Mouse (Mus musculus) limb, embryonic 10.5 days (tissue): ENCODE data around the gene Tmem230. TPM values are rescaled to one million over a fixed set of nuclear protein-coding genes. Genes with fewer than 3 reads are reported as not detected.

ENCODE experiments used
- DNase-seq: peaks from one replicate; pipeline ENCODE4 v3.0.0-alpha.2; 2017; ENCODE audit warnings: low spot score
- H3K27ac ChIP-seq: fragments of 300-500 bp; sonication (generic); 2 replicates; pipeline ENCODE4 v1.5.1; 2016; ENCODE audit warnings: mild to moderate bottlenecking
- H3K27me3 ChIP-seq: fragments of 300-500 bp; sonication (generic); 2 replicates; pipeline ENCODE4 v1.6.1; 2016; ENCODE audit warnings: low read depth, mild to moderate bottlenecking; ENCODE audit not compliant: poor library complexity, severe bottlenecking
- H3K36me3 ChIP-seq: fragments of 300-500 bp; sonication (generic); 2 replicates; pipeline ENCODE4 v1.6.1; 2016; ENCODE audit warnings: mild to moderate bottlenecking, moderate library complexity
- H3K4me1 ChIP-seq: fragments of 300-500 bp; sonication (generic); 2 replicates; pipeline ENCODE4 v1.6.1; 2016
- H3K4me3 ChIP-seq: fragments of 300-500 bp; sonication (generic); 2 replicates; pipeline ENCODE4 v1.5.1; 2016; ENCODE audit warnings: mild to moderate bottlenecking, moderate library complexity
- H3K9me3 ChIP-seq: fragments of 300-500 bp; sonication (generic); replicated peaks from 2 replicates; pipeline ENCODE4 v1.6.1; 2016; ENCODE audit warnings: mild to moderate bottlenecking
- WGBS: fragments of 180-500 bp; shearing (Covaris S2); methylation state at CpG from one replicate; pipeline ENCODE4 v1.1.7; 2016; 5-methylcytosine and 5-hydroxymethylcytosine counted together
- polyA plus RNA-seq: library from polyadenylated mRNA; unstranded; fragments of >200 nt; fragmentation: Nextera tagmentation; extraction: Ambion mirVana; gene quantifications from 2 replicates; pipeline ENCODE4 v1.2.1, GENCODE M21; 2016

Tmem230 gene
- polyA plus RNA-seq, 1 experiment from 2014 or later = 45.0 TPM

- DNase-seq = no peak
- Histone ChIP-seq H3K4me3 (no peak overlapping the region), H3K27me3 (no peaks in the 10 kb centered on the region), H3K36me3 (peaks cover 11% of the 10 kb centered on the region; the same call in 1 of the 2 replicates), H3K9me3 (no peaks in the 10 kb centered on the region), H3K4me1 (peaks cover 30% of the 10 kb centered on the region), H3K27ac (no peak overlapping the region)
- WGBS = 70% methylated on average over 10 of the region's 10 CpGs
These were observed 34.2 kb upstream of the Tmem230 start for GRCm38 (mm10) chr2:132281560-132282452.

GRCm38 (mm10) chr2:132280518-132281120, 33.0 kb upstream of the Tmem230 start:
- no peak for DNase-seq
- Histone ChIP-seq H3K4me1 (peaks cover 30% of the 10 kb centered on the region), H3K27ac (no peak overlapping the region), H3K27me3 (no peaks in the 10 kb centered on the region), H3K36me3 (peaks cover 11% of the 10 kb centered on the region; the same call in 1 of the 2 replicates), H3K9me3 (no peaks in the 10 kb centered on the region), H3K4me3 (no peak overlapping the region)
- 95% methylated on average over 10 of the region's 10 CpGs for WGBS

GRCm38 (mm10) chr2:132279978-132280377, 32.4 kb upstream of the Tmem230 start:
- Histone ChIP-seq H3K4me1 (peaks cover 30% of the 10 kb centered on the region), H3K4me3 (no peak overlapping the region), H3K36me3 (peaks cover 7% of the 10 kb centered on the region; the same call in 1 of the 2 replicates), H3K27ac (no peak overlapping the region), H3K27me3 (no peaks in the 10 kb centered on the region), H3K9me3 (no peaks in the 10 kb centered on the region)
- WGBS = 86% methylated on average over 4 of the region's 4 CpGs
- no peak for DNase-seq

- H3K9me3 ChIP-seq = no peaks in the 10 kb centered on the region
- peaks cover 7% of the 10 kb centered on the region; the same call in 1 of the 2 replicates for H3K36me3 ChIP-seq
- DNase-seq = no peak
- 66% methylated on average over 3 of the region's 3 CpGs for WGBS
- no peaks in the 10 kb centered on the region for H3K27me3 ChIP-seq
- no peak overlapping the region for H3K27ac ChIP-seq
- no peak overlapping the region for H3K4me3 ChIP-seq
- peaks cover 28% of the 10 kb centered on the region for H3K4me1 ChIP-seq
These were observed 31.8 kb upstream of the Tmem230 start for GRCm38 (mm10) chr2:132279336-132279882.

GRCm38 (mm10) chr2:132278273-132278853, 30.8 kb upstream of the Tmem230 start:
- H3K9me3 ChIP-seq = no peaks in the 10 kb centered on the region
- H3K4me3 ChIP-seq = no peak overlapping the region
- H3K36me3 ChIP-seq = peaks cover 7% of the 10 kb centered on the region; the same call in 1 of the 2 replicates
- DNase-seq = no peak
- WGBS = 82% methylated on average over 8 of the region's 8 CpGs
- H3K27ac ChIP-seq = no peak overlapping the region
- H3K4me1 ChIP-seq = peaks cover 18% of the 10 kb centered on the region
- no peaks in the 10 kb centered on the region for H3K27me3 ChIP-seq

GRCm38 (mm10) chr2:132276249-132276648, 28.6 kb upstream of the Tmem230 start:
- H3K4me3 ChIP-seq = no peak overlapping the region
- H3K4me1 ChIP-seq = peaks cover 7% of the 10 kb centered on the region; the same call in 1 of the 2 replicates
- H3K27ac ChIP-seq = no peak overlapping the region
- H3K9me3 ChIP-seq = no peaks in the 10 kb centered on the region
- H3K36me3 ChIP-seq = peaks cover 7% of the 10 kb centered on the region; the same call in 1 of the 2 replicates
- WGBS = 87% methylated on average over 4 of the region's 4 CpGs
- DNase-seq = no peak
- H3K27me3 ChIP-seq = no peaks in the 10 kb centered on the region

GRCm38 (mm10) chr2:132275527-132275926, 27.9 kb upstream of the Tmem230 start:
- no peak overlapping the region for H3K4me3 ChIP-seq
- WGBS = 77% methylated on average over 4 of the region's 4 CpGs
- no peak for DNase-seq
- no peaks in the 10 kb centered on the region for H3K27me3 ChIP-seq
- no peak overlapping the region for H3K27ac ChIP-seq
- peaks cover 7% of the 10 kb centered on the region; the same call in 1 of the 2 replicates for H3K4me1 ChIP-seq
- H3K9me3 ChIP-seq = no peaks in the 10 kb centered on the region
- H3K36me3 ChIP-seq = peaks cover 2% of the 10 kb centered on the region; the same call in 1 of the 2 replicates

- WGBS = 75% methylated on average over 6 of the region's 6 CpGs
- DNase-seq = no peak
These were observed 25.2 kb upstream of the Tmem230 start for GRCm38 (mm10) chr2:132272694-132273389.

GRCm38 (mm10) chr2:132270331-132270951, 22.8 kb upstream of the Tmem230 start:
- 91% methylated on average over 2 of the region's 2 CpGs for WGBS
- H3K27ac ChIP-seq = no peak overlapping the region

More at GRCm38 (mm10) chr2:132272694-132273389, 25.2 kb upstream of the Tmem230 start:
- Histone ChIP-seq H3K27me3 (no peaks in the 10 kb centered on the region), H3K27ac (no peak overlapping the region), H3K4me3 (no peak overlapping the region), H3K9me3 (no peaks in the 10 kb centered on the region), H3K4me1 (peaks cover 7% of the 10 kb centered on the region; the same call in 1 of the 2 replicates), H3K36me3 (no peaks in the 10 kb centered on the region)

GRCm38 (mm10) chr2:132269217-132269616, 21.6 kb upstream of the Tmem230 start:
- Histone ChIP-seq H3K4me1 (peaks cover 15% of the 10 kb centered on the region), H3K9me3 (no peaks in the 10 kb centered on the region), H3K27me3 (no peaks in the 10 kb centered on the region), H3K27ac (no peak overlapping the region), H3K4me3 (no peak overlapping the region), H3K36me3 (no peaks in the 10 kb centered on the region)
- no peak for DNase-seq
- 92% methylated on average over 3 of the region's 3 CpGs for WGBS

More at GRCm38 (mm10) chr2:132270331-132270951, 22.8 kb upstream of the Tmem230 start:
- Histone ChIP-seq H3K4me3 (no peak overlapping the region), H3K9me3 (no peaks in the 10 kb centered on the region), H3K27me3 (no peaks in the 10 kb centered on the region), H3K4me1 (peaks cover 7% of the 10 kb centered on the region; the same call in 1 of the 2 replicates), H3K36me3 (no peaks in the 10 kb centered on the region)
- no peak for DNase-seq

- no peak for DNase-seq
- H3K4me3 ChIP-seq = no peak overlapping the region
- no peak overlapping the region for H3K27ac ChIP-seq
- H3K36me3 ChIP-seq = no peaks in the 10 kb centered on the region
- peaks cover 24% of the 10 kb centered on the region for H3K4me1 ChIP-seq
- no peaks in the 10 kb centered on the region for H3K27me3 ChIP-seq
- over 99% methylated on average over 3 of the region's 3 CpGs for WGBS
- H3K9me3 ChIP-seq = no peaks in the 10 kb centered on the region
These were observed 18.5 kb upstream of the Tmem230 start for GRCm38 (mm10) chr2:132266086-132266485.

- Histone ChIP-seq H3K4me1 (peaks cover 24% of the 10 kb centered on the region), H3K27ac (no peak overlapping the region), H3K4me3 (no peak overlapping the region), H3K36me3 (no peaks in the 10 kb centered on the region), H3K9me3 (no peaks in the 10 kb centered on the region), H3K27me3 (no peaks in the 10 kb centered on the region)
- WGBS = 90% methylated on average over 9 of the region's 9 CpGs
- no peak for DNase-seq
These were observed 17.6 kb upstream of the Tmem230 start for GRCm38 (mm10) chr2:132265196-132265595.
